Mouse (Mus musculus): ENCODE data around the gene Enpp4. TPM values are rescaled to one million over a fixed set of nuclear protein-coding genes. Genes with fewer than 3 reads are reported as not detected.

Enpp4 gene
- polyA plus RNA-seq, 1 experiment from 2014 or later, result 5.7 TPM

DNA sequence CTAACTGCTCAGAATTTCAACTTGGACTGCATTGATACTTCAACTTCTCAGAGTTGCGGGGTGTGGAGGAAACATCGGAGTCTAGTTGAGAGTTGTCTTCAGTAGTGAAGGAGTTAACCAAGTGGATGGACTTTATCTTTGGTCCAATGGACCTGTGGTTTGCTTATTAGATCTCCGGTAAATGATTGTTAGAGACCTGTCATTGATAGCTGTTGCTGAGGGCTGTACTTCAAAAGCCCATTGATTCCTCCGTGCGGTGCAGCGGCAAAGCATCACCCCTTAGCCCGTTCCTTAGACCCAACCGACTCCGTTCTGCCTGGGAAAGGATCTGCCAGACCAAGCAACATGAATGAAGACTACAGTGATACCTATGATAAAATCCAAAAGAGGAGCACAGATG, 28.9 kb upstream of the Enpp4 start:
- Histone ChIP-seq H3K4me1 (replicated peaks; ENCODE audit: control insufficient read depth, insufficient read depth, low read length) (no peaks in the 10 kb centered on the region), H3K27me3 (replicated peaks; ENCODE audit: control insufficient read depth, insufficient read depth, low read length) (no peaks in the 10 kb centered on the region), H3K36me3 (ENCODE audit: control insufficient read depth, insufficient read depth) (no peaks in the 10 kb centered on the region), H3K4me3 (replicated peaks; ENCODE audit: low read length) (no peak overlapping the region), H3K4me2 (ENCODE audit: low read length) (no peak overlapping the region), H3K9me3 (ENCODE audit: control insufficient read depth, low read length) (no peaks in the 10 kb centered on the region), H3K9ac (replicated peaks; ENCODE audit: low read depth, low read length) (no peak overlapping the region), H3K27ac (ENCODE audit: low read length) (no peak overlapping the region)
- ATAC-seq, result no peak
- 71% methylated on average over 9 of the region's 9 CpGs for WGBS

DNA sequence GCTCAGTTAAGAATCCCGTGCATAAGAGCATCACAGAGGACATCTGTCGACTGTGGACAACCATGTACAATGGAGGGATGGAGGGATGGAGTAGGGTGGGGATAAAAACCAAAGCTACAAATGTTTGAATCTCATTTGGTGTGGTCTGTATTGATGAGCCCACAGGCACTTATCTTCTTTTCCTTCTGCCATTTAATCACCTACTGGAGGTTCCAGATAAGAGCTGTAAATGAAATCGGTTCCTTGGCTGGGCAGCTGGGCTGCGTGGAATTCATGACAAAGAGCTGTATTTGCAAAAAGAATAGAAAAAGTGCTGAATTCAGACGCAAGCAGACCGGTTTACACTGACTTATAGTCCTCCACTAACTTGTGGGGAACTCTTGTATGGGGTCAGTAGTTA, 28.5 kb upstream of the Enpp4 start:
- H3K27me3 ChIP-seq (replicated peaks; ENCODE audit: control insufficient read depth, insufficient read depth, low read length), result no peaks in the 10 kb centered on the region
- H3K4me2 ChIP-seq (ENCODE audit: low read length), result no peak overlapping the region
- no peak overlapping the region for H3K4me3 ChIP-seq (replicated peaks; ENCODE audit: low read length)
- no peaks in the 10 kb centered on the region for H3K9me3 ChIP-seq (ENCODE audit: control insufficient read depth, low read length)
- WGBS, result 85% methylated on average over 6 of the region's 6 CpGs
- H3K4me1 ChIP-seq (replicated peaks; ENCODE audit: control insufficient read depth, insufficient read depth, low read length), result no peaks in the 10 kb centered on the region
- H3K9ac ChIP-seq (replicated peaks; ENCODE audit: low read depth, low read length), result no peak overlapping the region
- no peak overlapping the region for H3K27ac ChIP-seq (ENCODE audit: low read length)
- no peaks in the 10 kb centered on the region for H3K36me3 ChIP-seq (ENCODE audit: control insufficient read depth, insufficient read depth)
- ATAC-seq, result no peak

GRCm38 (mm10) chr17:44130429-44130828, 24.8 kb upstream of the Enpp4 start:
- WGBS, result 14% methylated on average over 7 of the region's 7 CpGs
- ATAC-seq, result no peak
- Histone ChIP-seq H3K27me3 (replicated peaks; ENCODE audit: control insufficient read depth, insufficient read depth, low read length) (no peaks in the 10 kb centered on the region), H3K36me3 (ENCODE audit: control insufficient read depth, insufficient read depth) (no peaks in the 10 kb centered on the region), H3K27ac (ENCODE audit: low read length) (no peak overlapping the region), H3K4me3 (replicated peaks; ENCODE audit: low read length) (no peak overlapping the region), H3K9me3 (ENCODE audit: control insufficient read depth, low read length) (0 out of 2 replicates have a peak, but pooled peaks cover 4% of the 10 kb centered on the region), H3K4me2 (ENCODE audit: low read length) (no peak overlapping the region), H3K9ac (replicated peaks; ENCODE audit: low read depth, low read length) (no peak overlapping the region), H3K4me1 (replicated peaks; ENCODE audit: control insufficient read depth, insufficient read depth, low read length) (no peaks in the 10 kb centered on the region)

DNA sequence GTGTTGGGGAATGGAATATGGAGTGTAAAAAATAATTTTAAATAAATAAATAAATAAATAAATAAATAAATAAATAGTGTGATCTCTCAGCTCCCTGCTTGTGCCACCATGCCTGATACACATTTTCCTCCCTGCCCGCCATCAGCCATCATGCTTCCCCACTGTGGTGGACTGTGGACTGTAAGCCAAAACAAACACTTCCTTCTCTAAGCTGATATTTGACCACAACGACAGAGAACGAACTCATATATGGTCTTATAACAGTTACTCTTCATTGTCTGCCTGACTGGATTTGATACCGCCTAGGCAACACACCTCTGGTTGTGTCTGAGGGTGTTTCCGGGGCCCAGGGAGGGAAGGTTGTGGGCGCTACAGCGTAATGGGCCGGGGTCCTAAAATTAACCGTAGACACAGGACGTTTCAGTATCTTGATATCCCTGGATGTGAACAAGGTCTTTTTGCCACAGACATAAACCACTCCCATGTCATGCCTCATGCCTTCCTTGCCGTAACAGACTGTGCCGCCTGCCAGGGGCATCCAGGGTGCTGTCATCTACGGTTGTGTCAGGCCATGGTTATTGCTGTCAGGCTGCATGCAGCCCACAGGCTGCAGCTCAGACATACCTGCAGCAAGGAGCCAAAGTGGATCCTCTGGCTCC, 23.6 kb upstream of the Enpp4 start:
- Histone ChIP-seq H3K36me3 (ENCODE audit: control insufficient read depth, insufficient read depth) (no peaks in the 10 kb centered on the region), H3K27ac (ENCODE audit: low read length) (no peak overlapping the region), H3K4me3 (replicated peaks; ENCODE audit: low read length) (no peak overlapping the region), H3K27me3 (replicated peaks; ENCODE audit: control insufficient read depth, insufficient read depth, low read length) (no peaks in the 10 kb centered on the region), H3K9ac (replicated peaks; ENCODE audit: low read depth, low read length) (no peak overlapping the region), H3K9me3 (ENCODE audit: control insufficient read depth, low read length) (0 out of 2 replicates have a peak, but pooled peaks cover 4% of the 10 kb centered on the region), H3K4me2 (ENCODE audit: low read length) (no peak overlapping the region), H3K4me1 (replicated peaks; ENCODE audit: control insufficient read depth, insufficient read depth, low read length) (no peaks in the 10 kb centered on the region)
- WGBS, result 93% methylated on average over 13 of the region's 13 CpGs
- no peak for ATAC-seq

DNA sequence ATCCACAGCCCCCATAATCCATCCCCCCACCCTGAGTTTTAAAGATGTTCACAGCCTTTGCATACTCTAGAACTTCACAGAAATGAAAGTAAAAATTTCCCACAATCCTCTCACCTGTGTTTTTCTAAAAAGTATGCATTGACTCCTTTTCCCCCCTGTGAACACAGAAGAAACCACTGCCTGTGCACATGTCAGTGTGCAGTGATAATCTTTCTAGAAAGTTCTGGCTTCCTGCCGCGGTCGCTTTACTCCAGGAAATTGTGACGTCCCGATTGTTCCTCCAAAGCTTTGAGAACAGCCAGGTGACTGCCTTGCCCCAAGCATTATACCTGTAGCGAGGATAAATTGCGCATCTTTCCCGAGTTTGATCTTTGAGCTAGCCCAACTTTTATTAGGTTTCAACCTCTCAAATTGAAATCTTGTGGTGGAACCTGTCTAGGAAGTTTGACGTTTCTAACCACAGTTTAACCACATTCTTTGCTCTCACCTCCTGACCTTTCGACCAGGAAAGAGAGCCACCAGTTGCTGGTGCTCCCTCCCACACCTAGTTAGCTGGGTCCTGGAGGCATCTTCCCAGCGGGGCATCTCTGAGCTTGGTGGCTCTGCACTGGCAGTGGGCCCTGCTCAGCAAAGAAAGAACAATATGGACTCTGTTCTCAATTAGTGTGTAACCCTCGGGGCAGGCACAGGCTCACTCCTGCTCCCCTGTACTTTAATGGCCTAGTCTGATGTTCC, 15.9 kb upstream of the Enpp4 start:
- no peak for ATAC-seq
- H3K9me3 ChIP-seq (ENCODE audit: control insufficient read depth, low read length), result no peaks in the 10 kb centered on the region
- H3K9ac ChIP-seq (replicated peaks; ENCODE audit: low read depth, low read length), result no peak overlapping the region
- H3K4me3 ChIP-seq (replicated peaks; ENCODE audit: low read length), result no peak overlapping the region
- H3K4me2 ChIP-seq (ENCODE audit: low read length), result no peak overlapping the region
- WGBS, result 78% methylated on average over 12 of the region's 12 CpGs
- H3K27ac ChIP-seq (ENCODE audit: low read length), result no peak overlapping the region
- H3K4me1 ChIP-seq (replicated peaks; ENCODE audit: control insufficient read depth, insufficient read depth, low read length), result no peaks in the 10 kb centered on the region
- no peaks in the 10 kb centered on the region for H3K27me3 ChIP-seq (replicated peaks; ENCODE audit: control insufficient read depth, insufficient read depth, low read length)
- H3K36me3 ChIP-seq (ENCODE audit: control insufficient read depth, insufficient read depth), result no peaks in the 10 kb centered on the region

- no peak for ATAC-seq
- Histone ChIP-seq H3K27ac (ENCODE audit: low read length) (no peak overlapping the region), H3K36me3 (ENCODE audit: control insufficient read depth, insufficient read depth) (no peaks in the 10 kb centered on the region), H3K27me3 (replicated peaks; ENCODE audit: control insufficient read depth, insufficient read depth, low read length) (no peaks in the 10 kb centered on the region), H3K4me3 (replicated peaks; ENCODE audit: low read length) (no peak overlapping the region), H3K9ac (replicated peaks; ENCODE audit: low read depth, low read length) (no peak overlapping the region), H3K9me3 (ENCODE audit: control insufficient read depth, low read length) (no peaks in the 10 kb centered on the region), H3K4me1 (replicated peaks; ENCODE audit: control insufficient read depth, insufficient read depth, low read length) (no peaks in the 10 kb centered on the region), H3K4me2 (ENCODE audit: low read length) (no peak overlapping the region)
- WGBS, result 89% methylated on average over 4 of the region's 4 CpGs
Observed at GRCm38 (mm10) chr17:44118231-44118630, 12.6 kb upstream of the Enpp4 start.

DNA sequence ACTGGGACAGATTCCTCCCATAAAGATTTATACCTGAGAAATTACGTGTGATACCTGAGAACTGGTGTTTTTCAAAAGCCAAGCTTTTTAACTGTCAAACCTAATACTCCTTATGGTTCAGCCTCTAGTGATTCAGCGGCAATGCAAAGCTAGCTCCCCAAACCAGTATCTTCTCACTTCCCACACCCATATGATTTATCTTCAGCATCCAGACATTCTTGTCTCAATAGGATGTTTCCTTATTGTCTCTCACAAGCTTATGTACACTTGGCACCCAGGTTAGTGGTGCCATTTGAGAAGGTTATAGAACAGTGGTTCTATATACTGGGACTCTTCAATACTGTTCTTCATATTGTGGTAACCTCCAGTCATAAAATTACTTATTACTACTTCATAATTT, 12.1 kb upstream of the Enpp4 start:
- Histone ChIP-seq H3K36me3 (ENCODE audit: control insufficient read depth, insufficient read depth) (no peaks in the 10 kb centered on the region), H3K9ac (replicated peaks; ENCODE audit: low read depth, low read length) (no peak overlapping the region), H3K4me2 (ENCODE audit: low read length) (no peak overlapping the region), H3K9me3 (ENCODE audit: control insufficient read depth, low read length) (no peaks in the 10 kb centered on the region), H3K4me3 (replicated peaks; ENCODE audit: low read length) (no peak overlapping the region), H3K27me3 (replicated peaks; ENCODE audit: control insufficient read depth, insufficient read depth, low read length) (no peaks in the 10 kb centered on the region), H3K27ac (ENCODE audit: low read length) (no peak overlapping the region), H3K4me1 (replicated peaks; ENCODE audit: control insufficient read depth, insufficient read depth, low read length) (no peaks in the 10 kb centered on the region)
- ATAC-seq, result no peak
- 83% methylated on average over 2 of the region's 2 CpGs for WGBS

GRCm38 (mm10) chr17:44116584-44116983, 11.0 kb upstream of the Enpp4 start:
- 87% methylated on average over 2 of the region's 2 CpGs for WGBS
- ATAC-seq, result no peak
- H3K4me1 ChIP-seq (replicated peaks; ENCODE audit: control insufficient read depth, insufficient read depth, low read length), result no peaks in the 10 kb centered on the region

GRCm38 (mm10) chr17:44108331-44108730, 2.7 kb upstream of the Enpp4 start:
- no peaks in the 10 kb centered on the region for H3K9me3 ChIP-seq (ENCODE audit: control insufficient read depth, low read length)
- H3K9ac ChIP-seq (replicated peaks; ENCODE audit: low read depth, low read length), result no peak overlapping the region
- no peak overlapping the region for H3K4me2 ChIP-seq (ENCODE audit: low read length)
- H3K4me3 ChIP-seq (replicated peaks; ENCODE audit: low read length), result no peak overlapping the region
- no peak overlapping the region for H3K27ac ChIP-seq (ENCODE audit: low read length)
- H3K4me1 ChIP-seq (replicated peaks; ENCODE audit: control insufficient read depth, insufficient read depth, low read length), result peaks cover 6% of the 10 kb centered on the region
- WGBS, result 82% methylated on average over 3 of the region's 3 CpGs
- no peaks in the 10 kb centered on the region for H3K36me3 ChIP-seq (ENCODE audit: control insufficient read depth, insufficient read depth)
- ATAC-seq, result no peak
- no peaks in the 10 kb centered on the region; the same call in 1 of the 2 replicates for H3K27me3 ChIP-seq (replicated peaks; ENCODE audit: control insufficient read depth, insufficient read depth, low read length)

More at GRCm38 (mm10) chr17:44116584-44116983, 11.0 kb upstream of the Enpp4 start:
- H3K9me3 ChIP-seq (ENCODE audit: control insufficient read depth, low read length), result no peaks in the 10 kb centered on the region
- H3K4me3 ChIP-seq (replicated peaks; ENCODE audit: low read length), result no peak overlapping the region
- no peaks in the 10 kb centered on the region for H3K36me3 ChIP-seq (ENCODE audit: control insufficient read depth, insufficient read depth)
- no peak overlapping the region for H3K27ac ChIP-seq (ENCODE audit: low read length)
- no peak overlapping the region for H3K9ac ChIP-seq (replicated peaks; ENCODE audit: low read depth, low read length)
- no peaks in the 10 kb centered on the region for H3K27me3 ChIP-seq (replicated peaks; ENCODE audit: control insufficient read depth, insufficient read depth, low read length)
- no peak overlapping the region for H3K4me2 ChIP-seq (ENCODE audit: low read length)
